Mouse (Mus musculus): ENCODE results near the gene Nup210l. TPM values are rescaled to one million over a fixed set of nuclear protein-coding genes. Genes with fewer than 3 reads are reported as not detected.

Nup210l gene
- polyA plus RNA-seq, 1 experiment = 0.35 TPM

DNA sequence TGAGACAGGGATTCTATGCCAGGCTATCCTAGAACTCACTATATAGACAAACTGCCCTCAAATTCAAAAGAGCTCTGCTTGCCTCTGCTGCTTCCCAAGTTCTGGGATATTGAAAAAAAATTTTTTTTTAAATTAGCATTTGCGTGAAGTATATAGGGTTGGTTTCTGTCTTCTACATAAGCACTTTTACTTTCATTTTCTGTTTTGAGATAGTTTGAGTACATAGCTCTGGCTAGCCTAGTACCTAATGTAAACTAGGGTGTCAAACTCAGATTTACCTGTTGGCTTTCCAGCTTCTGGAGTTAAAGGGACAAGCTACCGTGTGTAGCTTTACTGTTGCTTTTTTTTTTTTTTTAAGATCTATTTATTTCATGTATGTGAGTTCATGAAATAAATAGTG, 2.3 kb upstream of the Nup210l start:
- Histone ChIP-seq H3K4me3 (no peak overlapping the region), H3ac (ENCODE audit: control insufficient read depth, insufficient read length) (no peak overlapping the region), H3K27me3 (ENCODE audit: control insufficient read depth, insufficient read depth, insufficient read length) (no peaks in the 10 kb centered on the region), H3K36me3 (ENCODE audit: control insufficient read depth, insufficient read depth) (peaks cover 3% of the 10 kb centered on the region), H3K79me2 (ENCODE audit: control insufficient read depth, insufficient read depth) (no peaks in the 10 kb centered on the region), H3K4me2 (ENCODE audit: low read depth) (no peak overlapping the region)
- TF ChIP-seq MYOD1 (IDR thresholded peaks at IDR 0.05; ENCODE audit: control insufficient read depth in 1 of 3, insufficient read length in 2 of 3, low read depth in 2 of 3) (no peak), E2F4 (IDR thresholded peaks at IDR 0.05; ENCODE audit: insufficient read depth) (no peak), REST (IDR thresholded peaks at IDR 0.05; ENCODE audit: insufficient read depth, insufficient read length) (no peak), POLR2A (IDR thresholded peaks at IDR 0.05; ENCODE audit: insufficient read length, low read depth) (no peak), USF1 (IDR thresholded peaks at IDR 0.05; ENCODE audit: low read depth) (no peak), TCF12 (IDR thresholded peaks at IDR 0.05; ENCODE audit: insufficient read depth, poor library complexity, severe bottlenecking) (no peak), MYOG (IDR thresholded peaks at IDR 0.05; ENCODE audit: control insufficient read depth in 1 of 3, insufficient read depth in 1 of 3, insufficient read length in 2 of 3, low read depth in 2 of 3) (no peak), MAX (IDR thresholded peaks at IDR 0.05; ENCODE audit: low read depth) (no peak), POLR2AphosphoS2 (IDR thresholded peaks at IDR 0.05; ENCODE audit: insufficient read length, low read depth) (no peak), SRF (IDR thresholded peaks at IDR 0.05; ENCODE audit: control insufficient read depth, insufficient read length, low read depth) (no peak), CEBPB (IDR thresholded peaks at IDR 0.05; ENCODE audit: insufficient read depth, poor library complexity, severe bottlenecking) (no peak), TCF3 (IDR thresholded peaks at IDR 0.05; ENCODE audit: insufficient read length, low read depth) (no peak)

DNA sequence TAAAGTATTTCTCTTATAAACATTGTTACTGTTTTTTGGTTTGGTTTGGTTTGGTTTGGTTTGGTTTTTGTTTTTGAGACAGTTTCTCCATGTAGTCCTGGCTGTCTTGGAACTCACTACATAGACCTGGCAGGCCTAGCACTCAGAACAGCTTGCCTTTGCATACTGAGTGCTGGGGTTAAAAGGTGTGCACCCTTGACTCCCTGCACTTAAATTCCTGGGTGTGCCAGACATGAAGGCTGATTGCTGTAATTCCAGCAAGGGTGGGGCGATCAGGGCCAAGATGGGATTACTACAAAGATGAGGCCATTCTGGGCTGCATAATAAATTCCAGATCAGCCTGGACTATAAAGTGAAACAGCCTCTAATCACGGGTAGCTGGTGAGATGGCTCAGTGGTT, 1.7 kb upstream of the Nup210l start:
- no peak overlapping the region for H3ac ChIP-seq (ENCODE audit: control insufficient read depth, insufficient read length)
- H3K27me3 ChIP-seq (ENCODE audit: control insufficient read depth, insufficient read depth, insufficient read length) = no peaks in the 10 kb centered on the region
- no peak overlapping the region for H3K4me3 ChIP-seq
- H3K4me2 ChIP-seq (ENCODE audit: low read depth) = no peak overlapping the region
- no peaks in the 10 kb centered on the region for H3K79me2 ChIP-seq (ENCODE audit: control insufficient read depth, insufficient read depth)
- TF ChIP-seq MYOG (IDR thresholded peaks at IDR 0.05; ENCODE audit: control insufficient read depth in 1 of 3, insufficient read depth in 1 of 3, insufficient read length in 2 of 3, low read depth in 2 of 3) = no peak
- no peak for TF ChIP-seq POLR2A (IDR thresholded peaks at IDR 0.05; ENCODE audit: insufficient read length, low read depth)
- TF ChIP-seq TCF12 (IDR thresholded peaks at IDR 0.05; ENCODE audit: insufficient read depth, poor library complexity, severe bottlenecking) = no peak
- TF ChIP-seq POLR2AphosphoS2 (IDR thresholded peaks at IDR 0.05; ENCODE audit: insufficient read length, low read depth) = no peak
- no peak for TF ChIP-seq CEBPB (IDR thresholded peaks at IDR 0.05; ENCODE audit: insufficient read depth, poor library complexity, severe bottlenecking)
- TF ChIP-seq SRF (IDR thresholded peaks at IDR 0.05; ENCODE audit: control insufficient read depth, insufficient read length, low read depth) = no peak
- TF ChIP-seq MYOD1 (IDR thresholded peaks at IDR 0.05; ENCODE audit: control insufficient read depth in 1 of 3, insufficient read length in 2 of 3, low read depth in 2 of 3) = no peak
- TF ChIP-seq MAX (IDR thresholded peaks at IDR 0.05; ENCODE audit: low read depth) = no peak
- TF ChIP-seq USF1 (IDR thresholded peaks at IDR 0.05; ENCODE audit: low read depth) = no peak
- TF ChIP-seq E2F4 (IDR thresholded peaks at IDR 0.05; ENCODE audit: insufficient read depth) = no peak
- TF ChIP-seq REST (IDR thresholded peaks at IDR 0.05; ENCODE audit: insufficient read depth, insufficient read length) = no peak
- no peak for TF ChIP-seq TCF3 (IDR thresholded peaks at IDR 0.05; ENCODE audit: insufficient read length, low read depth)
- peaks cover 3% of the 10 kb centered on the region for H3K36me3 ChIP-seq (ENCODE audit: control insufficient read depth, insufficient read depth)

DNA sequence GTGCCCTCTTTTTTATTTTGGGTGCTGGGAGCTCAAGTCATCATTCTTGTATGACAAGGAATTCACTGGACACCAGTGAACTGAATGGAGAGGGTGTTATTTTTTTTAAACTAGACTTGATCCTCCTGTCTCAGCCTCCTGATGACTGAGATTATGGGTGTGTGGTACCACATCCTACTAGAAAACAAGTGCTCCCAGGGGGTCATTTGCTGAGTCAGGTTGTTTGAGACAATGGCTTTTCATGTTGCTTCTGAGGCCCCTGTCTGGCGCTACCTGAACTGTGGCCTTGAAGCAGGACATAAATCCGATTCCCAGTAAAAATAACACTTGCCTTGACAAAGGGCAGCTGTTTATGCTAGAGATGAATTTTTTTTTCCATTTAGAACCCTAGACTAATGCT, 756 bp upstream of the Nup210l start:
- Histone ChIP-seq H3K36me3 (ENCODE audit: control insufficient read depth, insufficient read depth) (peaks cover under 1% of the 10 kb centered on the region), H3K4me2 (ENCODE audit: low read depth) (no peak overlapping the region), H3K79me2 (ENCODE audit: control insufficient read depth, insufficient read depth) (no peaks in the 10 kb centered on the region), H3ac (ENCODE audit: control insufficient read depth, insufficient read length) (no peak overlapping the region), H3K27me3 (ENCODE audit: control insufficient read depth, insufficient read depth, insufficient read length) (no peaks in the 10 kb centered on the region), H3K4me3 (no peak overlapping the region)
- TF ChIP-seq CEBPB (IDR thresholded peaks at IDR 0.05; ENCODE audit: insufficient read depth, poor library complexity, severe bottlenecking) (no peak), POLR2AphosphoS2 (IDR thresholded peaks at IDR 0.05; ENCODE audit: insufficient read length, low read depth) (no peak), TCF3 (IDR thresholded peaks at IDR 0.05; ENCODE audit: insufficient read length, low read depth) (no peak), TCF12 (IDR thresholded peaks at IDR 0.05; ENCODE audit: insufficient read depth, poor library complexity, severe bottlenecking) (no peak), MYOD1 (IDR thresholded peaks at IDR 0.05; ENCODE audit: control insufficient read depth in 1 of 3, insufficient read length in 2 of 3, low read depth in 2 of 3) (no peak), MYOG (IDR thresholded peaks at IDR 0.05; ENCODE audit: control insufficient read depth in 1 of 3, insufficient read depth in 1 of 3, insufficient read length in 2 of 3, low read depth in 2 of 3) (no peak), USF1 (IDR thresholded peaks at IDR 0.05; ENCODE audit: low read depth) (no peak), SRF (IDR thresholded peaks at IDR 0.05; ENCODE audit: control insufficient read depth, insufficient read length, low read depth) (no peak), E2F4 (IDR thresholded peaks at IDR 0.05; ENCODE audit: insufficient read depth) (no peak), POLR2A (IDR thresholded peaks at IDR 0.05; ENCODE audit: insufficient read length, low read depth) (no peak), REST (IDR thresholded peaks at IDR 0.05; ENCODE audit: insufficient read depth, insufficient read length) (no peak), MAX (IDR thresholded peaks at IDR 0.05; ENCODE audit: low read depth) (no peak)

DNA sequence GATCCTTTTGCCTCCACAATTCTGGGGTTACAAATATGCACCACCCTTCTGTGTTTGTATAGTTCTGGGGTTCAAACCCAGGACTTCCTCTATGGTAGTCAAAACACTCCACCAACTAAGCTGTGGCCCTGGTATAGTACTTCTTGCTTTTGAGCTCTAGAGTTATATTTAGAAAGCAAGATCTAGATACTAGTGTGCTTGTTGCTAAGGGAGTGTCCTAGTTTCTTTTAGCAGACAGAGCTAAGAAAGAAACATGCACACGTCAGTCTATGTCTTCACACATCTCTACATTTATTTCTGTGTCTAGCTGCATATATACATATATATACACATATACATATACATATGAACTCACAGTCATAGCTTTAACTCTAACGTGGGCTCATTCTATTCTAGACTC, 7.8 kb downstream of the Nup210l start:
- Histone ChIP-seq H3K79me2 (ENCODE audit: control insufficient read depth, insufficient read depth) (no peaks in the 10 kb centered on the region), H3ac (ENCODE audit: control insufficient read depth, insufficient read length) (no peak overlapping the region), H3K27me3 (ENCODE audit: control insufficient read depth, insufficient read depth, insufficient read length) (no peaks in the 10 kb centered on the region), H3K4me3 (no peak overlapping the region), H3K4me2 (ENCODE audit: low read depth) (no peak overlapping the region), H3K36me3 (ENCODE audit: control insufficient read depth, insufficient read depth) (no peaks in the 10 kb centered on the region)
- TF ChIP-seq SRF (IDR thresholded peaks at IDR 0.05; ENCODE audit: control insufficient read depth, insufficient read length, low read depth) = no peak

DNA sequence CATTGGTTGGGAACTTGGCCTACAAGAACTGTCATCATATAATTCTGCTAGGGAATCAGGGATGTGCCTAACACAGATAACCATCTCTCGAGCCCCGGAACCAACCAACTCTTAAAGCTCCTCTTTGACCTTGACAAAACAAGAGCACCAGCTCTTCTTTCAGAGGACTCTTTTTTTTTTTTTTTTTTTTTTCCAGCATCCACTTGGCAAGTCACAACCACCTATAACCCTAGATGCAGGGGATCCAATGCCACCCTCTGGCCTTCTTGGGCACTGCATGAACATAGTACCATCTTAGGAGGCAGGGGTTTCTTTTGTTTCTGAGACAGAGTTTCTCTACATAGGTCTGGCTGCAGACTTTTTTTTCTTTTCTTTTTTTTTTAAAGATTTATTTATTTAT, 10.4 kb downstream of the Nup210l start:
- Histone ChIP-seq H3K4me3 (no peak overlapping the region), H3K79me2 (ENCODE audit: control insufficient read depth, insufficient read depth) (no peaks in the 10 kb centered on the region), H3ac (ENCODE audit: control insufficient read depth, insufficient read length) (no peak overlapping the region), H3K36me3 (ENCODE audit: control insufficient read depth, insufficient read depth) (no peaks in the 10 kb centered on the region), H3K27me3 (ENCODE audit: control insufficient read depth, insufficient read depth, insufficient read length) (no peaks in the 10 kb centered on the region), H3K4me2 (ENCODE audit: low read depth) (no peak overlapping the region)
- TF ChIP-seq REST (IDR thresholded peaks at IDR 0.05; ENCODE audit: insufficient read depth, insufficient read length) (no peak), USF1 (IDR thresholded peaks at IDR 0.05; ENCODE audit: low read depth) (no peak), TCF12 (IDR thresholded peaks at IDR 0.05; ENCODE audit: insufficient read depth, poor library complexity, severe bottlenecking) (no peak), MAX (IDR thresholded peaks at IDR 0.05; ENCODE audit: low read depth) (no peak), POLR2A (IDR thresholded peaks at IDR 0.05; ENCODE audit: insufficient read length, low read depth) (no peak), POLR2AphosphoS2 (IDR thresholded peaks at IDR 0.05; ENCODE audit: insufficient read length, low read depth) (no peak), CEBPB (IDR thresholded peaks at IDR 0.05; ENCODE audit: insufficient read depth, poor library complexity, severe bottlenecking) (no peak), TCF3 (IDR thresholded peaks at IDR 0.05; ENCODE audit: insufficient read length, low read depth) (no peak), MYOG (IDR thresholded peaks at IDR 0.05; ENCODE audit: control insufficient read depth in 1 of 3, insufficient read depth in 1 of 3, insufficient read length in 2 of 3, low read depth in 2 of 3) (no peak), SRF (IDR thresholded peaks at IDR 0.05; ENCODE audit: control insufficient read depth, insufficient read length, low read depth) (no peak), E2F4 (IDR thresholded peaks at IDR 0.05; ENCODE audit: insufficient read depth) (no peak), MYOD1 (IDR thresholded peaks at IDR 0.05; ENCODE audit: control insufficient read depth in 1 of 3, insufficient read length in 2 of 3, low read depth in 2 of 3) (no peak)

Measured in myocyte (in vitro differentiated cells).